Mouse (Mus musculus): ENCODE measurements around the gene Catsperg1.

DNA sequence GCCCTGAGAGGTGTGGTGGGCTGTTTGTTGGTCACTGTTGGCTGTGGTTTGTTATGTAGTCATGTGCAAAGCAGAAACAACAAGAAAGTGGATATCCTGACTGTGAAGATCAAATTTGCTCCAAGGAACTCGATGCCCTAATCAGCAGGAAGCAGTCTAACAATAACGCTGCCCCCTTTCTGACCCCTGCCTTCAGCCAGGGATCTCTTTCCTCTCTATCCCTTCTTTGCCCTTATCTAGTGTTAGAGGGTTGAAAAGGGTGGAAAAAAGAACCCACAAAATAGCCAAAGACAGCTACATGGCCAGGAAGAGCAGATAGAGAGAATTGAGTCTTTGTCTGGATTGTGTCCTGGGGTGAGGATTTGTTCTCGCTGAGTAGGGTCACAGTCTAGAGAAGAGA lies 16.7 kb upstream of the Catsperg1 start:
- TF ChIP-seq CTCF (IDR thresholded peaks at IDR 0.05; ENCODE audit: low read depth), result no peak
- no peak for TF ChIP-seq EP300 (IDR thresholded peaks at IDR 0.05; ENCODE audit: low read depth)

Measured in heart, postnatal 0 days (tissue).